Mouse (Mus musculus): ENCODE measurements around the gene Fam19a2. TPM values are rescaled to one million over a fixed set of nuclear protein-coding genes. Genes with fewer than 3 reads are reported as not detected.

Gene Fam19a2
- total RNA-seq, 1 experiment, result 0.27 TPM

- no peaks in the 10 kb centered on the region for H3K36me3 ChIP-seq (ENCODE audit: control insufficient read depth, insufficient read depth, low read length, poor library complexity, severe bottlenecking)
- in situ Hi-C loops (cut with MboI; ENCODE audit: low sequenced_read_pairs in 2 of 2, unreplicated experiment in 2 of 2), result no loop called here
- no peaks in the 10 kb centered on the region for H3K9me3 ChIP-seq (ENCODE audit: control insufficient read depth, insufficient read depth, low read depth, low read length)
- no peak overlapping the region for H3K9ac ChIP-seq (ENCODE audit: insufficient read depth, low read depth, low read length, poor library complexity, severe bottlenecking)
- DNase-seq (ENCODE audit: low read depth, low spot score), result no peak
- H3K4me1 ChIP-seq (ENCODE audit: control insufficient read depth in 2 of 2, insufficient read depth in 2 of 2, low read length in 2 of 2, poor library complexity in 1 of 2), result no peaks in the 10 kb centered on the region
- no peak overlapping the region for H3K27ac ChIP-seq (ENCODE audit: insufficient read depth, low read depth, low read length, poor library complexity, severe bottlenecking)
- no peak overlapping the region for H3K4me3 ChIP-seq (ENCODE audit: insufficient read depth in 1 of 2, low read depth in 1 of 2, low read length in 2 of 2, poor library complexity in 1 of 2, severe bottlenecking in 1 of 2)
- no peak for TF ChIP-seq CHD2 (IDR thresholded peaks at IDR 0.05; ENCODE audit: low read depth, low read length)
- no peak for TF ChIP-seq MAFK (IDR thresholded peaks at IDR 0.05; ENCODE audit: insufficient read depth, low read depth, low read length)
- no peak for TF ChIP-seq ZC3H11A (IDR thresholded peaks at IDR 0.05; ENCODE audit: borderline replicate concordance, low read depth, low read length)
- TF ChIP-seq HCFC1 (IDR thresholded peaks at IDR 0.05; ENCODE audit: borderline replicate concordance, insufficient read depth, low read length), result no peak
- TF ChIP-seq ZNF384 (IDR thresholded peaks at IDR 0.05; ENCODE audit: low read depth, low read length), result no peak
Measured at GRCm38 (mm10) chr10:123398136-123398535, 134.3 kb downstream of the Fam19a2 start.

GRCm38 (mm10) chr10:123401188-123401587, 137.4 kb downstream of the Fam19a2 start:
- TF ChIP-seq HCFC1 (IDR thresholded peaks at IDR 0.05; ENCODE audit: borderline replicate concordance, insufficient read depth, low read length) (no peak), ZC3H11A (IDR thresholded peaks at IDR 0.05; ENCODE audit: borderline replicate concordance, low read depth, low read length) (no peak), ZNF384 (IDR thresholded peaks at IDR 0.05; ENCODE audit: low read depth, low read length) (no peak)
- Histone ChIP-seq H3K9me3 (ENCODE audit: control insufficient read depth, insufficient read depth, low read depth, low read length) (no peaks in the 10 kb centered on the region), H3K27ac (ENCODE audit: insufficient read depth, low read depth, low read length, poor library complexity, severe bottlenecking) (no peak overlapping the region), H3K36me3 (ENCODE audit: control insufficient read depth, insufficient read depth, low read length, poor library complexity, severe bottlenecking) (no peaks in the 10 kb centered on the region), H3K4me3 (ENCODE audit: insufficient read depth in 1 of 2, low read depth in 1 of 2, low read length in 2 of 2, poor library complexity in 1 of 2, severe bottlenecking in 1 of 2) (no peak overlapping the region), H3K4me1 (ENCODE audit: control insufficient read depth in 2 of 2, insufficient read depth in 2 of 2, low read length in 2 of 2, poor library complexity in 1 of 2) (no peaks in the 10 kb centered on the region), H3K9ac (ENCODE audit: insufficient read depth, low read depth, low read length, poor library complexity, severe bottlenecking) (no peak overlapping the region)
- DNase-seq (ENCODE audit: low read depth, low spot score), result no peak
- in situ Hi-C loops (cut with MboI; ENCODE audit: low sequenced_read_pairs in 2 of 2, unreplicated experiment in 2 of 2), result no loop called here

- no peak for DNase-seq (ENCODE audit: low read depth, low spot score)
- H3K4me3 ChIP-seq (ENCODE audit: insufficient read depth in 1 of 2, low read depth in 1 of 2, low read length in 2 of 2, poor library complexity in 1 of 2, severe bottlenecking in 1 of 2), result no peak overlapping the region
- TF ChIP-seq HCFC1 (IDR thresholded peaks at IDR 0.05; ENCODE audit: borderline replicate concordance, insufficient read depth, low read length) (no peak), MAFK (IDR thresholded peaks at IDR 0.05; ENCODE audit: insufficient read depth, low read depth, low read length) (no peak), CHD2 (IDR thresholded peaks at IDR 0.05; ENCODE audit: low read depth, low read length) (no peak), ZNF384 (IDR thresholded peaks at IDR 0.05; ENCODE audit: low read depth, low read length) (no peak), ZC3H11A (IDR thresholded peaks at IDR 0.05; ENCODE audit: borderline replicate concordance, low read depth, low read length) (no peak)
- H3K36me3 ChIP-seq (ENCODE audit: control insufficient read depth, insufficient read depth, low read length, poor library complexity, severe bottlenecking), result no peaks in the 10 kb centered on the region
- no peak overlapping the region for H3K27ac ChIP-seq (ENCODE audit: insufficient read depth, low read depth, low read length, poor library complexity, severe bottlenecking)
- in situ Hi-C loops (cut with MboI; ENCODE audit: low sequenced_read_pairs in 2 of 2, unreplicated experiment in 2 of 2), result no loop called here
- no peaks in the 10 kb centered on the region for H3K9me3 ChIP-seq (ENCODE audit: control insufficient read depth, insufficient read depth, low read depth, low read length)
- no peaks in the 10 kb centered on the region for H3K4me1 ChIP-seq (ENCODE audit: control insufficient read depth in 2 of 2, insufficient read depth in 2 of 2, low read length in 2 of 2, poor library complexity in 1 of 2)
- H3K9ac ChIP-seq (ENCODE audit: insufficient read depth, low read depth, low read length, poor library complexity, severe bottlenecking), result no peak overlapping the region
Measured at GRCm38 (mm10) chr10:123402460-123402859, 138.7 kb downstream of the Fam19a2 start.

GRCm38 (mm10) chr10:123414953-123415352, 151.2 kb downstream of the Fam19a2 start:
- Histone ChIP-seq H3K4me1 (ENCODE audit: control insufficient read depth in 2 of 2, insufficient read depth in 2 of 2, low read length in 2 of 2, poor library complexity in 1 of 2) (no peaks in the 10 kb centered on the region), H3K27ac (ENCODE audit: insufficient read depth, low read depth, low read length, poor library complexity, severe bottlenecking) (no peak overlapping the region), H3K9me3 (ENCODE audit: control insufficient read depth, insufficient read depth, low read depth, low read length) (no peaks in the 10 kb centered on the region), H3K36me3 (ENCODE audit: control insufficient read depth, insufficient read depth, low read length, poor library complexity, severe bottlenecking) (no peaks in the 10 kb centered on the region), H3K9ac (ENCODE audit: insufficient read depth, low read depth, low read length, poor library complexity, severe bottlenecking) (no peak overlapping the region), H3K4me3 (ENCODE audit: insufficient read depth in 1 of 2, low read depth in 1 of 2, low read length in 2 of 2, poor library complexity in 1 of 2, severe bottlenecking in 1 of 2) (no peak overlapping the region)
- in situ Hi-C loops (cut with MboI; ENCODE audit: low sequenced_read_pairs in 2 of 2, unreplicated experiment in 2 of 2), result no loop called here
- TF ChIP-seq MAFK (IDR thresholded peaks at IDR 0.05; ENCODE audit: insufficient read depth, low read depth, low read length) (no peak), CHD2 (IDR thresholded peaks at IDR 0.05; ENCODE audit: low read depth, low read length) (no peak), HCFC1 (IDR thresholded peaks at IDR 0.05; ENCODE audit: borderline replicate concordance, insufficient read depth, low read length) (no peak), ZC3H11A (IDR thresholded peaks at IDR 0.05; ENCODE audit: borderline replicate concordance, low read depth, low read length) (no peak), ZNF384 (IDR thresholded peaks at IDR 0.05; ENCODE audit: low read depth, low read length) (no peak)
- DNase-seq (ENCODE audit: low read depth, low spot score), result no peak

- TF ChIP-seq CHD2 (IDR thresholded peaks at IDR 0.05; ENCODE audit: low read depth, low read length), result no peak
- Histone ChIP-seq H3K9ac (ENCODE audit: insufficient read depth, low read depth, low read length, poor library complexity, severe bottlenecking) (no peak overlapping the region), H3K36me3 (ENCODE audit: control insufficient read depth, insufficient read depth, low read length, poor library complexity, severe bottlenecking) (no peaks in the 10 kb centered on the region), H3K4me1 (ENCODE audit: control insufficient read depth in 2 of 2, insufficient read depth in 2 of 2, low read length in 2 of 2, poor library complexity in 1 of 2) (no peaks in the 10 kb centered on the region), H3K9me3 (ENCODE audit: control insufficient read depth, insufficient read depth, low read depth, low read length) (no peaks in the 10 kb centered on the region), H3K4me3 (ENCODE audit: insufficient read depth in 1 of 2, low read depth in 1 of 2, low read length in 2 of 2, poor library complexity in 1 of 2, severe bottlenecking in 1 of 2) (no peak overlapping the region), H3K27ac (ENCODE audit: insufficient read depth, low read depth, low read length, poor library complexity, severe bottlenecking) (no peak overlapping the region)
- in situ Hi-C loops (cut with MboI; ENCODE audit: low sequenced_read_pairs in 2 of 2, unreplicated experiment in 2 of 2), result no loop called here
- DNase-seq (ENCODE audit: low read depth, low spot score), result no peak
Measured at GRCm38 (mm10) chr10:123416024-123416423, 152.2 kb downstream of the Fam19a2 start.

Data from ES-E14 (cell line).